Mouse (Mus musculus) lung, adult 2 months (tissue): Measurements from ENCODE around the gene Map4.

Source experiments
- CTCF ChIP-seq: fragments of 200-500 bp; IDR thresholded peaks from 2 replicates; pipeline ENCODE4 v1.5.1; 2011; ENCODE audit warnings: mild to moderate bottlenecking, low read length, control low read depth; ENCODE audit not compliant: insufficient read depth
- POLR2A ChIP-seq: fragments of 200-500 bp; IDR thresholded peaks from 2 replicates; pipeline ENCODE4 v1.6.1; 2011; ENCODE audit warnings: low read depth, mild to moderate bottlenecking, control low read depth, low read length, borderline replicate concordance; ENCODE audit errors: extremely low read depth

DNA sequence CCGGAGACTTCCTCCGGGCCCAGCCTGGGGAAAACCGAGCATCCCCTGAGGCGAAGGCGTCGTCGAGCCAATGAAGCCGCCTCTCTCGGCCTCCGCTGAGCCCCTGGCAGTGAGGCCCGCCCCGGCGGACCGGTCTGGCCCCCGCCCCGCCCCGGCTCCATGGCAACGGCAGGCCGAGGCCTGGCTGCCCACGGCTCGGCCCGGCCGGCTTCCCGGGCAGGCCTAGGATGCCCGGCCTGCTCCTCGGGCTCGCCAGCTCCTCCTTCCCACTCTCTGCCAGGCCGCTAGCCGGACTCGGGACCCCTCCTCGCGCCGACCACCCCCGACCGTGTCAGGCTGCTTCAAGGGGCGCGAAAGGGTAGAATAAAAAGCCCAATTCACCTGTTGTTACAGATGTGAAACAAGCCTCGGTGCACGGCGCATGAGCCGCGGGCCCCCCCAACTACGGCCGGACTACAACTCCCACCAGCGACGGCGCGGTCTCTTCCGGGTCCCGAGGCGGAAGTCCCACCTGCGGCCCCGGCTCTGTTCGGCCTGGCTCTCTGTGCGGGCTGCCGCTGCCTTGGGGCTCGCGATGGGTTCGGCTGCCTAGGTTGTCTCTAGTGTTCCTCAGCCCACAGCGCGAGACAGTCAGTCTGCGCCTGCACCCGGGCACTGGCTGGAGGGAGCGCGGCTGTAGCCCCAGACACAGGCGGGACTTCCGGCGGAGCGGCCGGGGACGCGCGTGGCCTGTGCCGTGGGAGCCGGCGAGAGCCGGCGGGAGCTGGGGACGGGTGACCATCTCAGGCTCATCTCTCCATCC is 185.9 kb downstream of the Map4 start, which contains the start of gene Smarcc1:
- peak; percentile 54; the same call in 1 of the 2 replicates for TF ChIP-seq POLR2A
- TF ChIP-seq CTCF = no peak
